Mouse (Mus musculus): ENCODE measurements around the gene Ddx3y.

The Ddx3y gene

GRCm38 (mm10) chrY:1286171-1286795 lies at the start of gene Ddx3y:
Gene Ddx3y, minus strand, starts transcription at chrY:1286629.
- DNase-seq (ENCODE audit: low spot score in 2 of 2), result peak in 1 of 2 experiments; percentile 84

- peak in 1 of 2 experiments; percentile 4 for DNase-seq (ENCODE audit: low spot score in 2 of 2)
These were observed 7.3 kb upstream of the Ddx3y start for GRCm38 (mm10) chrY:1293708-1294107.

GRCm38 (mm10) chrY:1285735-1286134 lies 694 bp downstream of the Ddx3y start:
- peak in 1 of 2 experiments; percentile 13 for DNase-seq (ENCODE audit: low spot score in 2 of 2)

GRCm38 (mm10) chrY:1246117-1246516 lies 40.3 kb downstream of the Ddx3y start:
- DNase-seq (ENCODE audit: low spot score in 2 of 2), result no peak

- DNase-seq (ENCODE audit: low spot score in 2 of 2), result peak in 1 of 2 experiments; percentile 82
These were observed 41.0 kb downstream of the Ddx3y start, which contains the start of gene Uty for GRCm38 (mm10) chrY:1245426-1245863. Gene Uty, minus strand, starts transcription at chrY:1245759.

GRCm38 (mm10) chrY:1244940-1245339 lies 41.5 kb downstream of the Ddx3y start:
- DNase-seq (ENCODE audit: low spot score in 2 of 2), result no peak

- no peak for DNase-seq (ENCODE audit: low spot score in 2 of 2)
These were observed 42.0 kb downstream of the Ddx3y start for GRCm38 (mm10) chrY:1244421-1244820.

- DNase-seq (ENCODE audit: low spot score in 2 of 2), result peak in 1 of 2 experiments; percentile 1
These were observed 66.4 kb downstream of the Ddx3y start for GRCm38 (mm10) chrY:1220001-1220400.

Measured in spleen, postnatal 36 days (tissue).